Mouse (Mus musculus) embryo, embryonic 9.5 days (tissue): ENCODE measurements at regions not wholly inside any gene's neighbourhood (a gene's known extent, or its start where the extent isn't known, plus 50 kb on each side); places are given as distances from the start of the nearest gene placed in this dataset.

Experiments used
- DNase-seq: peaks from one replicate; pipeline ENCODE4 v3.0.0-alpha.2; 2017; ENCODE audit errors: extremely low spot score

DNA sequence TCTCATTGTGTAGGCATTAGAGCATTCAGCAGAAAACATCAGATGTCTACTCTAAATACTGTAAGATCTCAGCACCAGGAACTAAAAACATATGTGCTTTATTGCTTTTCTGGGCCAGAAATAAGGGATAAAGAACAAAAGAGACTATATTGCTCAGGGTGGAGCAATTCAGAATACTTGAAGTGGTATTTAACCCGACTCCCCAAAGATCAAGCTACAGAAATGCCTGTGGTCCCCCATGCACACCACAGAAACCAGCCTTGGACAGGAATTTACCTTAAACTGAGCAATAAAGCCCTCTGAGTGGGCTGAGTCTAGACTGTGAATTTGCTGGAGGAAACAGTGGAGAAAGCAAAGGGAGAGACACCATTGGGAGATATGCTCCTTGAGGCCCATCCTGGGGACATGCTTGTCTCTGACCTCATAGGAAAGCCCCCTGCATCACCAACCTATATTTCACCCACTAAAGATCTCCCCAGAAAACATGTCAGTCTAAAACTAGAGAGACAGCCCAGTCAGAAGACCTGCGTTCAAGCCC lies 197.3 kb upstream of the 4930412O13Rik start:
- DNase-seq = no peak

DNA sequence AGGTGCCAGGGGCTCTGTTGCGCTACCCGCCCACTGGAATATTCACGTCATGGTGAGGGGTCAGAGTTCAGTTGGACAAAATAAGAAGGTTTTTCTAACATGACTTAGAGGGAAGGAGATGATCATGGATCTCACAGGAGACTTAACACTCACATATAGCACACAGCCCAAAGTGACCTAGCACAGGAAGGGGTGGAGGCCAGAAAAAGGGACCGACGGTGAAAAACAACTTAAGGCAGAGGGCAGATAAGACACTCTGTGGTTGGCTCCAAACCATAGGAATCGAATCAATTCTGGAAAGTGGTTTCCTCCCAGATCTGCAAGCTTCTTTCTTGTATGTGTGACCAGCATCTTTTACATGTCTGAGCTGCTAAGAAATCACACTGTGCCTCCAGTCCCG lies 192.9 kb upstream of the 4930412O13Rik start:
- DNase-seq = no peak

DNA sequence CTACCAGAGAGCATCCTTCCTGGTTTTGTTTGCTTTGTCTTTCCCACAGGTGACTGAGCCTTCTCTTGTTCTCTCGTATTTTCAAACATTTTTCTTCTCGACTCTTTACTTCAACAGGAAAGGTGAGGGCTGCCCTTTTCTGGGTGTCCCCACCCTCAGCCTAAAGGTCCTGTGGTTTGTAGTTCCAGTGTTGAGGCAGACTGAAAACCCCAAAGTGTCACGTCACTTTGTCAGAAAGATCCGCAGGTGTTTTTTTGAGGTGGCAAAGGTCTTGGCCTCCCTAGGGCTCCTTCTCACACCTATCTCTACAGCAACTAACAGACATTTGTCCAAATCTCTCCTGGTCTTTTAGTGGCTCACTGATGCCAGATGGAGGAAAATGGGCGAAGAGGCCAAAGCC lies 191.5 kb upstream of the 4930412O13Rik start:
- no peak for DNase-seq

DNA sequence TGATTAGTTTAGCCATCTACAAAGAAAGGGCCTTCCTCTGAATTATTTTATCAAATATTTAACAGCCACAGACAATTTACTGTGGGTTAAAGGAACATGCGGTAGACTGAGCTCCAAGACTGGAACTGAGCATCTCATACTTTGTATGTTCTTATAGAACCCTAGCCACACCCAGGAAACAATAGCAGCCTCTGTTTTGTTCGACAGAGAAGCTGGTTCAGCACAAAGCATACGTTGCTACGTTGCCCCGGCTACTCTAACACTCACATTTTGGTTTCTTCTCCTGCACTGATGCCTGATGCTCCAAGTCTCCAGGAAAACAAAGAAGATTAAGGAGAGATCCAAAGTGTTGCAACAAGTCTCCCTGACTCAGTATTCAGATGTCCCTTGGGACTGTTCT lies 189.5 kb upstream of the 4930412O13Rik start:
- no peak for DNase-seq

DNA sequence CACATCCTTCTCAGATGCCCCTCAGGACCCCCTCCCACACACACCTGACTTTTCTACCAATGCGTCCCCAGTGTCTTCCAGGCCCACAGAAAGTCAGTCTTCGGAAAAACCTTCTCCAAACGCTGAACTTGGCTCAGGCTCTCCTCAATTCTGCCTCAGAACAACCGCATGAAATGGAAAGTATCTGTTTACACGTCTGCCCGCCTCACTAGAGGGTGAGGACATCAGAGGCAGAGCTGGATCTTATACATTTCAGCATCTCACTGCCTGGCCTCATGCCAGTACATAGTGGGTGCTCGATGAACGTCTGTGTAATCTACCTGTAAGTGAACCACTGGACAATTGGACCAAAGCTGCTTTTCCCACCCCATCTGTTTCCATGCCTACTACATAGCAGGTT lies 189.1 kb upstream of the 4930412O13Rik start:
- DNase-seq = no peak

DNA sequence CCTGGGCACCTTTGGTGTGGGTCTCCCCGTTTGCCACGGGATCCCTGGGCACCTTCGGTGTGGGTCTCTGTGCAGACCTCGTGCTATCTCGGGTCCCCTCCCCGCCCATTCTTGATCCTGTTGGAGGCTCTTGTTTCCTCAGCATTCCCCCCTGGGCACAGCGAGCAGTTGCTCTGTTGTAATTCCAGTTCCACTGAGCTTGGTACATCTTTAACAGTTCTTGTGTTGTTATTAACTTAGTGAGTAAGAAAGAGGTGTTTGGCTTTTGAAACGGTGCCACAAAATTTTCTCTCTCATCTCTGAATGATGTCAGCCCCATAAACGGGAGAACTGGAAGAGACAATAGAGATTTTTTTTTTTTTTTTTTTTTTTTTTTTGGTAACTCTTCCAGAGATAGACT lies 187.7 kb upstream of the 4930412O13Rik start:
- no peak for DNase-seq

DNA sequence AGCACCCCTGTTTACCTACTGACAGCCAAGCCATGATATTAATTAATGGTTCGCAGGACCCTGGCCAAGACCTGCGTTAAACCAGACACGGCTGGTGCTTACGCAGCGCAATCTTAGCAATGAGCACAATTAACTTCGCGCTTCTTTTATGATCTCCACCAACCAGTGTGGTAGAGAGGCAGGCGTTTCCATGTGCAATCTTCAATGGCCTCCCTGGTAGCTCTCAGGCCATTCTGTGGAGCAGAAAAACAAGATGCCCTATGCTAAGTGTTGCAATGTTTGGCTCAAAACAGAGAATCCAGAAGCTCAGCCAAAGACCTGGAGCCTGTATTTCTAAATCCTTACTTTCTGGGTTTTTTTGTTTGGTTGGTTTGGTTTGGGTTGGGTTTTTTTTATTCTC lies 186.9 kb upstream of the 4930412O13Rik start:
- no peak for DNase-seq

DNA sequence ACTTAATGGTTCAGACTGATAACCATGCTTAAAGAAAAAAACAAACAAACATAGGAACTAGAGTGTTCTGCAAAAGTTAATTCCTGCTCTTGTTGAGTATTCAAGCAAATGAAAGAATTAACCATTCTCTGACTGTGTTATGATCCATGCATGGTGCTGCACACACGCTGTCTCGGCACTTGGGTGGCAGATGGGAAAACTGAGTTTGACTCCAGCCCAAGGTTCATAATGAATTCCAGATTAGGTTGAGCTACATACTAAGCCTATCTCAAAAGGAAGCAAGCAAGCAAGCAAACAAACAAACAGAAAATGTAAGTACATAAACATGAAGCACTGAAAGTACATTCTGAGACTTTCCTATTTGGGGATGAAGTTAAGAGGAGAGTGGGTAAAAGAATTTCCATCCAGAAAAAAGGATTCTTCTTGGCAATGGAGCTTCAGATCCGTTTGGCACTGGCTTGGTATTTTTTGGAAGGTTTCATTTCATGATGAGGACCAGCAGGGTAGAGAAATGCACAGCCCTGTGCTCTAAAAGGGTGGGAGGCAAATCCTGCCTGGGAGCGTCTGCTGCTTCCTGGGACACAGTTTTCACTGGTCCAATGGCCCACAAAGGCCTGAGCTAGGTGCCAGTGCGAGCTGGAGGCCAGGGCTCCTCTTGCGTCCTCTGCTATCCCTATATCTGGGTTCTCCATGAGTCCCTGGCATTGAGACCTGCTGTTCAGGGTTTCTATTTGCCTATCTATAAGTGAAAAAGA lies 183.3 kb upstream of the 4930412O13Rik start:
- DNase-seq = no peak

DNA sequence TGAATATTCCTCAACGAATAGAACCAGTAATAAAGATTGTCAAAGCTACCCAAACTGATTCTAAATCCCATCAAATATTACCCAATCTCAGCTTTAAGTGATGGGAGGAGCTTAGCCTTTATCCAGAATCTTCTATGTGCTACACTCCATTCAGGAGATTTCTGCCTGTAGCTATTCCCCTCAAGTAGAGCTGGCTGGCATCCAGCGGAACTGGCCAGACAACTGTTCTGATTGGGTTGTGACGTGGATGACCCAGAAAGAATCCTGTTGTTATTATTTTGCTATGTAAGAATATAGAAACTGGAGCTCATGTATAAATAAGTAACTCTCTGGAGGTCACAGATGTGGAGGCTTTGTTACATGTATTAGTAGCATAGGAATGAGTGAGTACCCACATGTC lies 176.8 kb upstream of the 4930412O13Rik start:
- no peak for DNase-seq

DNA sequence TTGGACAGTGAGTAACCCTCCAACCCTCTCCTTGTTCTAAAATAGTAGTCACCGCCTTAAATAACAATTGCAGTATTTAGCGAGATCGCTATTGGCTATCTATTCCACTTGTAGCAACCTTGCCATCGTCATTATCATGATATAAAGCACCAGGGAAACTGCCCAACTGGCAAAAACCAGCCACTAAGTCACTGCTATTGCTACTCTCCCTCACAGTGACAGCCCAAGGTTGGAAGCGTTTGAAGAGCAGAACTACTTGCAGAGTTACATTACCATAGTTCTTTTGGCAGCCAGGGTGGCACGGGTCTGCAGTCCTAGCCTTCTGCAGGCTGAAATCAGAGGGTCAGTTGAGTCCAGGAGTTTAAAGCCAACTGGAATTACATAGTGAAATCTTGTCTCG lies 171.6 kb upstream of the 4930412O13Rik start:
- no peak for DNase-seq

DNA sequence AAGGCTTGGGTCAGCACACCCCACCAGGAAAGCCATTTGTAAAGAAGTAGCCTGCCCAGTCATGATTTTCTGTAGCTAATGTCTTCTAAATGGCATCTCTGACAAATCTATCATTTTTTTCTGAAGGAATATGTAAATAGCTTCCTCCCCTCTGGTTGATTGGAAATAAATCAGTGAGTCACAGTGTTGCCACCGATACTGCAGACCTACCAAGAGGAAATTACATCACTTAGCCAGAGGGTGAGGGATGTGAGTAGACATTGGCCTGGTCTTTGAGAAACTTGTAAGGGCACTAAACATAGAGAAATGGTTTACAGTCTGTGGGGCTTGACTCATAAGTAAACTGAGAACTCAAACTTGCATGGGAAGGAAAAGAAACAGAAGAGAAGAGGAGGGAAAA lies 163.1 kb upstream of the 4930412O13Rik start:
- no peak for DNase-seq

DNA sequence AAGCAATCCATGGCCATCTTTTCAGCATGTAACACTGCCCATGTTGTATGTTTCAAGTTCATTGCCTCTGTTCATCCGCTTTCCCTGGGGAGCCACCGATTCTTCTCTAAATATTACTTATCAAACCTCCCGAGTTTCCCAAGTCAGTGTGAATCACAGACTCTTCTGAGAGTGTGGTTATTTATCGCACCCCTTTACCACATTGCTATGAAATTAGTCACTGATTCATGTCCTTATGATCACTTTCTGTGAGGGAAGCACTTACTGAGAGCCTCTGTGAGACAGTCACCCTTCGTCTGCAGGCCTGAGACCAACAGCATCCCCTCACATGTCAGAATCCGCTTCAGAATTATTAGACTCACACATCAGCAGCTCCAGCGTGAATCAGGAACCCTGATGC lies 147.8 kb upstream of the 4930412O13Rik start:
- no peak for DNase-seq

DNA sequence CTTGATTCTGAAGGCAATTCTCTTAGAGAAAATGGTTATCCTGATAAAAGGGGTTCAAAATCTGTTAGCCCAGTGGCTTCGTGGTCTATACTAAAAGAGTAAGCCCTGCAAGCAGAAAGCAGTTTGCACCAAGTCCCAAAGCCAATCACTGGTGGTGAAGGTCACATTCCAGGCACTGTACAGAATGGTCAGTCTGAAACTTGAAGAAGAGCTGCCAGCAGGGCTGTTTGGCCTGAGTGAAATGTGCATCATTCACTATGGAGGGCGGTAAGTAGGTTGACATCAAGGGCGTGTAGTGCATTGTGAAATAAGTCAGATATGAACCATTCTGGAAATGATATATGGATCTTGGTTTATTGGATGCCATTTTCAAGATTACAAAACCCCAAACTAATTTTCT lies 136.9 kb upstream of the 4930412O13Rik start:
- no peak for DNase-seq

DNA sequence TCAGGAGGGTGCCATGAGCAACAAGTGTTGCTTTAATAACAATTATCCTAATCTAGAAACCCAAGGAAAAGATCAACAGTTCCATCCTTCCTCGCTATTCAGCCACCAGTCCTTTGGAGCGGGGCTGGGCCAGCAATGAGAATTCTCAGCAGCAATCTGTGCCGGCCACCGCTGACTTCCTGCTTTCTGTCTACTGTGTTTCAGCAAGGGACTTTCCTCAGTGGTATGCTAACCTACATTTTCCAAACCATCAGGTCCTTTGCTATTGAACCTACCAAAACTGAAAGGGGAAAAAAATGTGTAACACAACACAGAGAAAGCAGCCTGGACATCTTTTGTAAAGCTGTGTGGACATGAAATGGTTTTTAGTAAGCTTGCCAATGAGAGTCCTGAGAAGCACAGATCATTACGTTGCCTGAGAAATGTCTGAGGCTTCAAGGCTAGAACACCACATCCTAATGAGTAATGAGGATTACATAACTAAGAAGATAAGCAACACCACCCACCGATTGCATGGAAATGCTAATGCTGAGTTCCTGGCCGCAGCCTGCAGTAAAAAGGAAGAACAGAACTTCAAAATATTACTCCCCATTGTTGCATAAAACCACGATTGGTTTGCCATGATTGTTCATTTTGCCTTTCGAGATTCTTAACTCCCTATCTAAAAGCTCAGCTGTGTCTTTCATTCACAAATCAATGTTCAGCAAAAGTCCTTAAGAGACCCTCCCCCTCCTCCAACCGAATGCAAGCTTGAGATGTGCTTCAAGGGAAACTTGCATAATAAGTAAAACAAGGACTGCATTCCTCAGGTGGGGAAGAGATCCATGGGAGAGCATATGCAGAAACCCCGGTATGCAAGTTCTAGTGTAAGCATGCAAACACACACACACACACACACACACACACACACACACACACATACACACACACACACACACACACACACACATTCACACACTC lies 130.9 kb upstream of the 4930412O13Rik start:
- DNase-seq = no peak

DNA sequence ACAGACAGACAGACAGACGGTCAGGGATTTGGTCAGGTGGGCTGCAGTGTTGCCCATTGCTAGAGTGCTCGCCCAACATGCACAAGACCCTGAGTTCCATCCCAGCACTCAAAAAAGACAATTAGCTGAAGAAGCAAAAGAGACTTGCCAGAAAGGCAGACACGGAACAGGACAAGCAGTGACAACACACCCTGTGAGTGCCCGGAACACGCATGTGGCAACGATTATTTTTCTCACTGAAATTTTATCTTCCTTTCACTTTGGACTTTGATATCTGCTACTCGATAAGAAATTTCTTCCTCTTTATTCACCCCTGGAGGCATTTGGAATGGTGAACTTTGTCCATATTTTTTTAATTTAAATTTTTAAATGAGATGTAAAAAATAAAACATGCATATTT lies 127.4 kb upstream of the 4930412O13Rik start:
- no peak for DNase-seq

DNA sequence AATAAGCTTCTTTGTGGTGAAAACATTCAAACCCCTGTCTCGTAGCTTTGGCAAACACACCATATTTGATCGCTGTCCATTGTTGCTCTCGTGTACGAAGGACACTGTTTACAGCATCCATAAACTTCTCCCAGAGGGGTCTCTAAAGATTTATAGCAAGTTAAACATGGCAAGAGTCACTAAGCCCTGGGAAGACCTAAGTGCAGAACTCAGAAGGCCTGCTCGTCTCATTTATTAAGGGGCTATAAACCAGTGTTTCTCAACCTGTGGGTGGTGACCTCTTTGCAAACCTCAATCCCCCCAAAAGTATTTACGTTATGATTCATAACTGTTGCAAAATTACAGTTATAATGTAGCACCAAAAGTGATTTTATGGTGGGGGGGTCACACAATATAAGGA lies 126.9 kb upstream of the 4930412O13Rik start:
- DNase-seq = no peak

DNA sequence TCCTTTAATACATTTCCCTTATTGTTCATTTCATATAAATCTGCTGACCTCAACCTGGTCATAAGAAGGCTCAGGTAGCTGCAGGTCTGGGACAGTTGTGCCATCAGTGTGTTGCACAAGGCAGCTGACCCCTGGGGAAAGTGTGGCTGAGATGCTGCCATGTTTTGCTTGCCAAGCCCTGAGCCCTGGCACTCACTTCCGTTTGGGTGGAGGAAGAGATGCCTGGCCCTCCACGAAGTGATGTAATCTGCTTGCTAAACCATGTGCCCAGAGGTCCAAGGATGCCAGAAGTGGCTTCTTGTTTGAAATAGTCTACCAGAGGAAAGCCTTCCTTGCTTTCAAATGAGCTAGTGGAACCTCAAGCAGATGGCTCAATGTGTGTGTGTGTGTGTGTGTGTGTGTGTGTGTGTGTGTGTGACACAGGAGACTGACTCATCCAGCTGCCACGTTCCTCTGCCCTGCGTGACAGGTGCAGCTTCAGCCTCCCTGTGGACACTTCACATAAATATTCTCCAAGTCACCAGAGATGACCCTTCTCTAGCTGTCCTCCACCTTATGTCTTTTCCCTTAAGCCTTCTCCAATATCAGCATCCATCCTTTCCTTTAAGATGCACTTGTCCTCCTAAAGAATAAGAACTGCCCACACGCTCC lies 123.2 kb upstream of the 4930412O13Rik start:
- DNase-seq = no peak

DNA sequence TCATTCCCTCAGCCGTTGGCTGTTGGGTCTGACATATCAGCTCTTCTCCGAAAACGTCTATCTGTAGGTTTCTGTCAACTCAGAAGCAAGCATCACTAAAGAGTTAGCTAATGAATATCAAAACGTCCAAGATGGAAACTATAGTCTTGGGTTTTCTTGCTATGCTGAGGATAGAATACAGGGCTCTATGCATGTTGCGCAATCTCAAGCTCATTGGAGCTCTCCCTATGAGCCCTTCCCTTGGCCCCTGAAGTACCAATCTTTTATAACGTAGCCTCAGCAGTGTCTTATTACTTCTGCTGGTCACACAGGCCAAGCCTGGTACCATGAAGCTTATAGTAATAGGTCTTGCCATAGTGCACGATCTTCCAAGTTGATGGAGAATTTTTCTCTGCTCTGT lies 122.1 kb upstream of the 4930412O13Rik start:
- DNase-seq = no peak

DNA sequence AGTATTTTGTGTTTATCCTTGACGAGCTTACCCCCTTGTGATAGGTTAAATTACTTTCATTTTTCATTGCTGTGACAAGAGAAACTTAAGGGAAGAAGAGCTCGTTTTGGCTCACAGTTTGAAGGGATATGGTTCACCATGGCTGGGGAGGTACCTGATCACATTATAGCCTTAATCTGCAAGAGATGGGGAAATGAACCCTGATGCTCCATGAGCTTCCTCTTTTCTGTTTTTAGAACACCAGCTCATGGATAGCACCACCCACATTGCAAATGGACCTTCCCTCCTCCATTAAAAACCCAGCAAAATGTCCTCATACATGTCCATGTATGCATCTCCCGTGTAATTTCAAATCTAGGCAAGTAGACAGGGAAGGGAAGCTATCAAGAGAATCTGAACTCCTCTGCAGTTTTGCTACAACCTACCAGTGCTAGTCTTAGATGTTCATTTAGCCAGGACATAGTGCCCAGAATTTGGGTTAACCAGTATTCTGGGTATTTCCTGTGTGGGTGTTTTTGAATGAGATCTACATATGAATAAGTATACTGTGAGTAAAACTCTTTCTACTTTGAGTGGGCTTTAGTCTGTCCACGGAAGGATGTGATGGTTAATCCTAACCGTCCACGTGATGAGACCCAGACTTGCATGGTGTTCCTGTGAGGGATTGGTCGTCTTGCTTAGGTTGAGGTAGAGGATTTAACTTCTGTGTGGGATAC lies 121.5 kb upstream of the 4930412O13Rik start:
- DNase-seq = no peak

DNA sequence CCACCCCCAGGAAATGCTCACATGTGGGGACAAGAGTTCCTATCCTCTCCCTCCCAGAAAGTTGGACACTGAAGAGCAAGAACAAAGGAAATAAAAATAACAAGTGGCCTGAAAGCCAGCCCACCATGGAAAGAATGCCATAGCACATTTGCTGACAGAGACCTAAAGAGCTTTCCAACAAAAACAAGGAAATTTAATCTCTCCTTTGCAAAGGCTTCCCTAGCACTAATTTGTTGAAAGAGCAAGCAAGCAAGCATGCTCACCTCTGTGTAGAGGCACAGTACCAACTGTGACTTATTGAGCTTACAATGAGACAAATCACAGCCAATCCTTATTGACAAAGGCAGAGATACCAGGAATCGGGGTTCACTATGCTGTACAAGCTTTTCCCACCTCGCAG lies 100.9 kb upstream of the 4930412O13Rik start:
- no peak for DNase-seq

DNA sequence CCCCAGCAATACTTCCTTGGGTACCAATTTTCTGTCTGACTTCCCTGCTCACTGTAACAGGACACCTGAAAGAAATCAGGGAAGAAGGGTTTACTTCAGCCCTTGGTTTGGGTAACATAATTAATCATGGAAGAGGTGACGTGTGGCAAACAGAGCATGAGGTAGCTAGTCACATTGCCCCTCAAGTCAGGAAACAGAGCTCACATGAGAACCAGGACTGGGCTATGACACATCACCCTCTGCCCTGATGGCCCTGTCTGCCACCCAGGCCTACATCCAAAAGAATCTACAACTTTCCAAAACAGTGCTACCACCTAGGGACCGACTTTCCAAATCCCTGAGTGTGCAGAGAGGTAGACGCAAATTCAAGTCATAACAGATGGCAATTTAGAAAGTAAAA lies 98.4 kb upstream of the 4930412O13Rik start:
- DNase-seq = no peak

DNA sequence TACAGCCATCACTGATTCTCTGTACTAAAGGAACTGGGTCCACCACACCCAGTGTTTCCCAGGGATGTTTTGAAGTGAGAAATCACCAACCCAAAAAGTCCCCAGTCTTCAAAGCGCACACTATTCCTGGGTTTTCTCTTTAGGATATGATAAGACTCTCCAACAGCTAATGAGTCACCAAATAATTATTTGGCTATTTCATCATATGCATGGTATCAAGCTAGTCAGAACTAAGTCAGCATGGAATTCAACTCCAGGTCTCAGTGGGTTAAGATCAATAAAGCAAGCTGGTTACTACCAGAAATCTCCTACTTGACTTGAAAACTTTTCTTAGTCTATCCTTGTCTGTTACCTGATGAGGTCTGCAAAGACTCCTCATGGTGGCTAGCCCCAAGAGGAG lies 89.1 kb upstream of the 4930412O13Rik start:
- no peak for DNase-seq
